Comparison of ENCODE assay signal across 9 mouse cellular contexts in the genomic region with DNA sequence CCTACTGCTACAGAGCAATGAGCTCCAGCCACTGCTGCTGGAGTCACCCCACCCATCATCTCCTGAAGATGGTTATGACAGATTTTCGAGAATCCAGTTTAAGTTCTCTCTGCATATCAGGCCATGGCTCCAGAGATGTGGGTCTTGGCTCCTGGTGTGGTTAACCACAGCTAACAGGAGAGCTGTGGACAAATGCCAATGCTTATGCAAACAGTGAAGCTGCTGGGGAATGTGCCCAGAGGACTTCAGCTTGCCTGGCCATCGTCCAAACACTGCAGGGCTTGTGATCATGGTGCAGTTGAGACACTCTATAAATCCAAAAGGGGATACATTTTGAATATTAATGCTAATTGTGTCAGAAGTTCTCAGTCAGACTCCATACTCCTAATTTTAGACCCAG.
DNase-seq lines count a peak whose midpoint lies in the region; ATAC-seq lines count a peak whose summit lies in the region.
"Had no signal": no experiment of that assay in that cellular context is flagged by ENCODE, and none has a peak within 500 bp of the region (broad histone marks: within the 10 kb centered on the region; RNA-seq: fewer than 3 reads in every experiment).

No protein-coding gene starts in this region.

- H3K9me3 ChIP-seq in embryonic facial prominence, embryonic 14.5 days (ENCODE audit: control insufficient read depth, low read length): no peaks in the 10 kb centered on the region
- no peaks in the 10 kb centered on the region for H3K9me3 ChIP-seq in embryonic facial prominence, embryonic 10.5 days
- H3K9me3 ChIP-seq: limb, embryonic 13.5 days had no signal

- 41% methylated on average over 2 of the region's 2 CpGs for WGBS in embryonic facial prominence, embryonic 14.5 days
- 68% methylated on average over 2 of the region's 2 CpGs for WGBS in embryonic facial prominence, embryonic 10.5 days

- H3K4me3 ChIP-seq in embryonic facial prominence, embryonic 14.5 days (ENCODE audit: low read depth, low read length): no peak overlapping the region
- no peak overlapping the region for H3K4me3 ChIP-seq in embryonic facial prominence, embryonic 10.5 days
- H3K4me3 ChIP-seq: limb, embryonic 13.5 days had no signal

- no peaks in the 10 kb centered on the region for H3K4me1 ChIP-seq in embryonic facial prominence, embryonic 14.5 days (ENCODE audit: control insufficient read depth, insufficient read depth, low read length)
- H3K4me1 ChIP-seq in embryonic facial prominence, embryonic 10.5 days: peaks cover 4% of the 10 kb centered on the region; the same call in 1 of the 2 replicates

- H3K36me3 ChIP-seq in embryonic facial prominence, embryonic 14.5 days (ENCODE audit: control insufficient read depth, insufficient read depth, low read length): no peaks in the 10 kb centered on the region
- no peaks in the 10 kb centered on the region for H3K36me3 ChIP-seq in embryonic facial prominence, embryonic 10.5 days (replicated peaks)
- H3K36me3 ChIP-seq: limb, embryonic 13.5 days had no signal

- ATAC-seq in embryonic facial prominence, embryonic 14.5 days (ENCODE audit: low read depth): no peak; the same call in 1 of the 2 replicates
- ATAC-seq in megakaryocyte, adult 5-6 weeks (ENCODE audit: poor library complexity, severe bottlenecking): no peak

- no peak overlapping the region for H3K4me2 ChIP-seq in embryonic facial prominence, embryonic 14.5 days (ENCODE audit: low read depth, low read length)
- H3K4me2 ChIP-seq: limb, embryonic 13.5 days had no signal

- H3K27me3 ChIP-seq in embryonic facial prominence, embryonic 14.5 days (replicated peaks; ENCODE audit: control insufficient read depth, insufficient read depth, low read length): no peaks in the 10 kb centered on the region
- no peaks in the 10 kb centered on the region for H3K27me3 ChIP-seq in embryonic facial prominence, embryonic 10.5 days (replicated peaks; ENCODE audit: low read depth, poor library complexity, severe bottlenecking)
- H3K27me3 ChIP-seq: limb, embryonic 13.5 days had no signal

- H3K9ac ChIP-seq in embryonic facial prominence, embryonic 14.5 days (ENCODE audit: low read depth, low read length): no peak overlapping the region
- H3K9ac ChIP-seq: limb, embryonic 13.5 days had no signal

- H3K27ac ChIP-seq in embryonic facial prominence, embryonic 14.5 days (replicated peaks; ENCODE audit: low read depth, low read length): no peak overlapping the region
- no peak overlapping the region for H3K27ac ChIP-seq in embryonic facial prominence, embryonic 10.5 days (replicated peaks)
- H3K27ac ChIP-seq: limb, embryonic 13.5 days had no signal

- peak; percentile 84 for DNase-seq in embryonic facial prominence, embryonic 14.5 days (ENCODE audit: low spot score)
- DNase-seq in embryonic facial prominence, embryonic 10.5 days (ENCODE audit: low spot score): no peak
- peak; percentile 2 for DNase-seq in retina, adult 2 months (ENCODE audit: low read depth, low spot score)
- DNase-seq in retina, embryonic 14.5 days (ENCODE audit: low spot score): no peak
- DNase-seq in kidney, postnatal 14 days: peak; percentile 65
- DNase-seq in right cerebral cortex, postnatal 14 days: peak; percentile 45
- no peak for DNase-seq in spleen, postnatal 10 days (ENCODE audit: low spot score in 2 of 2)

Comparison
In these comparisons a context has a peak if more than half of its experiments do, and no peak if none do; other contexts are left out.
1. DNase-seq: peak in embryonic facial prominence, embryonic 14.5 days (single experiment), retina, adult 2 months (single experiment), kidney, postnatal 14 days (single experiment) and right cerebral cortex, postnatal 14 days (single experiment); none in embryonic facial prominence, embryonic 10.5 days (single experiment), retina, embryonic 14.5 days (single experiment) and spleen, postnatal 10 days (0 of 2).